Mouse (Mus musculus): Measurements from ENCODE around the gene Gpr141. TPM values are rescaled to one million over a fixed set of nuclear protein-coding genes. Genes with fewer than 3 reads are reported as not detected.

Gene Gpr141
- polyA plus RNA-seq, 1 experiment from 2014 or later, result 0.46 TPM

GRCm38 (mm10) chr13:19767202-19767601 is 56.9 kb downstream of the Gpr141 start:
- no peak overlapping the region for H3K4me2 ChIP-seq (replicated peaks; ENCODE audit: low read depth, low read length)
- H3K9me3 ChIP-seq (ENCODE audit: control insufficient read depth, low read depth, low read length), result no peaks in the 10 kb centered on the region
- no peaks in the 10 kb centered on the region for H3K36me3 ChIP-seq (ENCODE audit: control insufficient read depth, insufficient read depth, low read length)
- H3K27me3 ChIP-seq (ENCODE audit: control insufficient read depth, insufficient read depth, low read length), result no peaks in the 10 kb centered on the region
- WGBS, result 73% methylated on average over 2 of the region's 2 CpGs
- ATAC-seq (ENCODE audit: insufficient number of reproducible peaks, insufficient read depth, low FRiP score, low read depth), result no peak
- no peak overlapping the region for H3K27ac ChIP-seq (ENCODE audit: low read length)
- no peak overlapping the region for H3K4me3 ChIP-seq (ENCODE audit: low read depth, low read length)
- H3K4me1 ChIP-seq (ENCODE audit: control insufficient read depth, insufficient read depth, low read length), result no peaks in the 10 kb centered on the region
- no peak overlapping the region for H3K9ac ChIP-seq (replicated peaks; ENCODE audit: low read depth, low read length)

- H3K9ac ChIP-seq (replicated peaks; ENCODE audit: low read depth, low read length), result no peak overlapping the region
- H3K36me3 ChIP-seq (ENCODE audit: control insufficient read depth, insufficient read depth, low read length), result no peaks in the 10 kb centered on the region
- H3K27me3 ChIP-seq (ENCODE audit: control insufficient read depth, insufficient read depth, low read length), result no peaks in the 10 kb centered on the region
- no peaks in the 10 kb centered on the region for H3K4me1 ChIP-seq (ENCODE audit: control insufficient read depth, insufficient read depth, low read length)
- no peak overlapping the region for H3K4me3 ChIP-seq (ENCODE audit: low read depth, low read length)
- 86% methylated on average over 4 of the region's 4 CpGs for WGBS
- no peaks in the 10 kb centered on the region for H3K9me3 ChIP-seq (ENCODE audit: control insufficient read depth, low read depth, low read length)
- ATAC-seq (ENCODE audit: insufficient number of reproducible peaks, insufficient read depth, low FRiP score, low read depth), result no peak
- H3K4me2 ChIP-seq (replicated peaks; ENCODE audit: low read depth, low read length), result no peak overlapping the region
- H3K27ac ChIP-seq (ENCODE audit: low read length), result no peak overlapping the region
Observed at GRCm38 (mm10) chr13:19764276-19764675, 59.8 kb downstream of the Gpr141 start.

DNA sequence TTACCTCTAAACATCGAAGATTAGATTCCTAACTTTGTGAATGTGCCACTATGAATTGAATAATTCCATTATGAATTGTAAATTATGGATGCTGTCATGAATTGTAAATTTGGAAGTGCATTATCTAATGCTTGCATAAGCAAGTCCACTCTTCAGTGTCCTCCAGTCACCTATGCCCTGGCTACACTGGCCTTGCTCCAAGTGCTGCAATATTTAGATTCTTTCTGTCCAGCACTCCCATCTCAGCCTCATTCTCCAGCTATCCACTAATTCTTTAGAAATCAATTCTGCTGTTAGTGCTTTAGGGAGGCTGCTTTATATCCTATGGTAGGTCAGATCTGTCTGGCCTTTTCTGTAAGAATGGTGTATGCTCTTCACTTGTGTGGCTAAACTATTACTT is 60.8 kb downstream of the Gpr141 start:
- no peak overlapping the region for H3K9ac ChIP-seq (replicated peaks; ENCODE audit: low read depth, low read length)
- no peak overlapping the region for H3K4me3 ChIP-seq (ENCODE audit: low read depth, low read length)
- H3K9me3 ChIP-seq (ENCODE audit: control insufficient read depth, low read depth, low read length), result no peaks in the 10 kb centered on the region
- H3K4me2 ChIP-seq (replicated peaks; ENCODE audit: low read depth, low read length), result no peak overlapping the region
- 81% methylated on average over 1 of the region's 1 CpGs for WGBS
- H3K27me3 ChIP-seq (ENCODE audit: control insufficient read depth, insufficient read depth, low read length), result no peaks in the 10 kb centered on the region
- no peaks in the 10 kb centered on the region for H3K4me1 ChIP-seq (ENCODE audit: control insufficient read depth, insufficient read depth, low read length)
- no peak overlapping the region for H3K27ac ChIP-seq (ENCODE audit: low read length)
- no peak for ATAC-seq (ENCODE audit: insufficient number of reproducible peaks, insufficient read depth, low FRiP score, low read depth)
- no peaks in the 10 kb centered on the region for H3K36me3 ChIP-seq (ENCODE audit: control insufficient read depth, insufficient read depth, low read length)

DNA sequence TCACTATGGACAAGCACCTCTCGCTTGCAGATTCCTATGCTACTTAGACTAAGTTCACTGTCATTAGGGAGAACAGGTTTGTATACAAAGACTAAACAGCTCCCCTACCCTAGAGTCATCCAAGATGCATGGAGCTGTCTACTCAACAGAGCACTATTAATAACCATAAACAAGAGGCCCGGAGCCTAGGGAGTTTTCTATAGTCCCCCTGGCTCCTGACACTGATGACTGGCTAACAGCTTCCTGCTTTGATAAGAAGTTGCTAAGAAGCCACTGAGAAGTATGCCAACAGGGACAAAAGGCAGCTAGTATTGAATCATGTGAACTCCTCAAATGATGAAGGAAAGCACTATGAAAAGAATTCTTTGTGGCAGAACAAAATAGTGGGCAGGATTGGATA is 78.3 kb downstream of the Gpr141 start:
- WGBS, result 39% methylated on average over 2 of the region's 2 CpGs
- ATAC-seq (ENCODE audit: insufficient number of reproducible peaks, insufficient read depth, low FRiP score, low read depth), result no peak
- H3K9me3 ChIP-seq (ENCODE audit: control insufficient read depth, low read depth, low read length), result no peaks in the 10 kb centered on the region
- H3K4me3 ChIP-seq (ENCODE audit: low read depth, low read length), result no peak overlapping the region
- no peak overlapping the region for H3K9ac ChIP-seq (replicated peaks; ENCODE audit: low read depth, low read length)
- no peaks in the 10 kb centered on the region for H3K27me3 ChIP-seq (ENCODE audit: control insufficient read depth, insufficient read depth, low read length)
- no peak overlapping the region for H3K27ac ChIP-seq (ENCODE audit: low read length)
- H3K4me1 ChIP-seq (ENCODE audit: control insufficient read depth, insufficient read depth, low read length), result no peaks in the 10 kb centered on the region
- no peak overlapping the region for H3K4me2 ChIP-seq (replicated peaks; ENCODE audit: low read depth, low read length)
- no peaks in the 10 kb centered on the region for H3K36me3 ChIP-seq (ENCODE audit: control insufficient read depth, insufficient read depth, low read length)

DNA sequence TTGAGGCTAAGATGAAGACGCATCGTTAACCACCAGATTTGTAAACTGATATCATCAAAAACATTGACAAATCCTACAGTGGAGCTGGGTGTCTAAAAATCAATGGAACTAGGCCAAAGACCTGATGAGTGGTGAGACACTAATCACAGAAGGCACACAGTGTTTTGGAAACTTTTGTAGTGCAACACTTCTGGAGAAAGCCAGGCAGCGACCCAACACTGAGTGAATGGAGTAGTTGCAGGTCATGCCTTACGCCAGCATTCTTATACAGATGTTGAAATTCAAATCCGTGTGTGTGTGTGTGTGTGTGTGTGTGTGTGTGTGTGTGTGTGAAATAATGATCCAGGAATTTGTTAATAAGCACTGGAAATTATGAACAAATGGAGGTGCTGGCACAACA is 79.5 kb downstream of the Gpr141 start:
- Histone ChIP-seq H3K4me2 (replicated peaks; ENCODE audit: low read depth, low read length) (no peak overlapping the region), H3K36me3 (ENCODE audit: control insufficient read depth, insufficient read depth, low read length) (no peaks in the 10 kb centered on the region), H3K9ac (replicated peaks; ENCODE audit: low read depth, low read length) (no peak overlapping the region), H3K27me3 (ENCODE audit: control insufficient read depth, insufficient read depth, low read length) (no peaks in the 10 kb centered on the region), H3K4me3 (ENCODE audit: low read depth, low read length) (no peak overlapping the region), H3K4me1 (ENCODE audit: control insufficient read depth, insufficient read depth, low read length) (no peaks in the 10 kb centered on the region), H3K27ac (ENCODE audit: low read length) (no peak overlapping the region), H3K9me3 (ENCODE audit: control insufficient read depth, low read depth, low read length) (no peaks in the 10 kb centered on the region)
- WGBS, result 88% methylated on average over 5 of the region's 5 CpGs
- no peak for ATAC-seq (ENCODE audit: insufficient number of reproducible peaks, insufficient read depth, low FRiP score, low read depth)

GRCm38 (mm10) chr13:19734597-19734996 is 89.5 kb downstream of the Gpr141 start:
- no peaks in the 10 kb centered on the region for H3K4me1 ChIP-seq (ENCODE audit: control insufficient read depth, insufficient read depth, low read length)
- 94% methylated on average over 5 of the region's 5 CpGs for WGBS
- no peaks in the 10 kb centered on the region for H3K27me3 ChIP-seq (ENCODE audit: control insufficient read depth, insufficient read depth, low read length)
- no peak overlapping the region for H3K4me2 ChIP-seq (replicated peaks; ENCODE audit: low read depth, low read length)
- H3K4me3 ChIP-seq (ENCODE audit: low read depth, low read length), result no peak overlapping the region
- no peaks in the 10 kb centered on the region for H3K9me3 ChIP-seq (ENCODE audit: control insufficient read depth, low read depth, low read length)
- no peak overlapping the region for H3K27ac ChIP-seq (ENCODE audit: low read length)
- H3K36me3 ChIP-seq (ENCODE audit: control insufficient read depth, insufficient read depth, low read length), result no peaks in the 10 kb centered on the region
- no peak for ATAC-seq (ENCODE audit: insufficient number of reproducible peaks, insufficient read depth, low FRiP score, low read depth)
- no peak overlapping the region for H3K9ac ChIP-seq (replicated peaks; ENCODE audit: low read depth, low read length)

- no peak overlapping the region for H3K27ac ChIP-seq (ENCODE audit: low read length)
- no peak for ATAC-seq (ENCODE audit: insufficient number of reproducible peaks, insufficient read depth, low FRiP score, low read depth)
- no peak overlapping the region for H3K4me3 ChIP-seq (ENCODE audit: low read depth, low read length)
- no peaks in the 10 kb centered on the region for H3K4me1 ChIP-seq (ENCODE audit: control insufficient read depth, insufficient read depth, low read length)
- no peak overlapping the region for H3K4me2 ChIP-seq (replicated peaks; ENCODE audit: low read depth, low read length)
- 70% methylated on average over 2 of the region's 2 CpGs for WGBS
- H3K36me3 ChIP-seq (ENCODE audit: control insufficient read depth, insufficient read depth, low read length), result no peaks in the 10 kb centered on the region
- H3K9ac ChIP-seq (replicated peaks; ENCODE audit: low read depth, low read length), result no peak overlapping the region
- H3K27me3 ChIP-seq (ENCODE audit: control insufficient read depth, insufficient read depth, low read length), result no peaks in the 10 kb centered on the region
- no peaks in the 10 kb centered on the region for H3K9me3 ChIP-seq (ENCODE audit: control insufficient read depth, low read depth, low read length)
Observed at GRCm38 (mm10) chr13:19730826-19731225, 93.2 kb downstream of the Gpr141 start.

DNA sequence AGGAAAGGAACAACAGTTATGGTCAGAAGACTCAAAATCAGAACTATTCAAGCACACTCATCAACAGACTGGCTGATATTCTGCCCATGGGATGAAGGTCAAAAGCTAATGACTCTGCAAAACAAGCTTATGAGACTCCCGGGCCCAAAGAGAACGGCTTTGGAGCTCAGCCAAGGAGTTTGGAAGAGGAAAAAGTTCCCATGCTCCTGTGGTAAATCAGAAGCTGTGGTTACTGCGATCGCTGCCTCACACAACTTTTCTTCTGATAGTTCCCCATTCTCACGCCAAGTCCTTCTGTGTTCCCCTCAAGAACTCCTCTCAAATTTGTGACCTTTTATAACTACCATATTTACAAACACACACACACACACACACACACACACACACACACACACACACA is 105.1 kb downstream of the Gpr141 start:
- H3K4me1 ChIP-seq (ENCODE audit: control insufficient read depth, insufficient read depth, low read length), result no peaks in the 10 kb centered on the region
- H3K4me3 ChIP-seq (ENCODE audit: low read depth, low read length), result no peak overlapping the region

DNA sequence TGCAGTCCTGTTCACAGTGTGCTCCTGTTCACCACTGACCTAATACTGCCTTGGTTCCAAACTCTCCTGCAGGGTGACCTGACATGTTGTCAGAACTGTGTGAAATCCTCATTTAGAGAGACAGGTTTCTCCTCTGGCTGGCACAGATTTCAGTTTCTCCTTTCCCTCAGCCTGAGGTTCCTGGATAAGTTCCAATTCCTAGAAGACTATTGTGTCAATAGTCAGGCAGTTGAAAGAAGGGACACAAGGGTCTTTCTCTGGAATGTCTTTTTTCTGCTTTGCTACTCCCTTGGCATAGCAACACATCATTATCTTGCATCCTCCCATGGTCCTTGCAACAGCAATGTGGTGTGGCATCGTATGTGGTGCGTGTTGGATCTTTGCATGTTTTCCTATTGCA is 106.9 kb downstream of the Gpr141 start:
- WGBS, result 78% methylated on average over 2 of the region's 2 CpGs
- H3K27me3 ChIP-seq (ENCODE audit: control insufficient read depth, insufficient read depth, low read length), result no peaks in the 10 kb centered on the region
- no peak overlapping the region for H3K9ac ChIP-seq (replicated peaks; ENCODE audit: low read depth, low read length)
- H3K4me1 ChIP-seq (ENCODE audit: control insufficient read depth, insufficient read depth, low read length), result no peaks in the 10 kb centered on the region
- H3K36me3 ChIP-seq (ENCODE audit: control insufficient read depth, insufficient read depth, low read length), result no peaks in the 10 kb centered on the region
- no peak overlapping the region for H3K27ac ChIP-seq (ENCODE audit: low read length)
- ATAC-seq (ENCODE audit: insufficient number of reproducible peaks, insufficient read depth, low FRiP score, low read depth), result no peak
- H3K4me2 ChIP-seq (replicated peaks; ENCODE audit: low read depth, low read length), result no peak overlapping the region
- no peak overlapping the region for H3K4me3 ChIP-seq (ENCODE audit: low read depth, low read length)
- no peaks in the 10 kb centered on the region for H3K9me3 ChIP-seq (ENCODE audit: control insufficient read depth, low read depth, low read length)

More for the DNA sequence above, 105.1 kb downstream of the Gpr141 start:
- no peak for ATAC-seq (ENCODE audit: insufficient number of reproducible peaks, insufficient read depth, low FRiP score, low read depth)
- no peak overlapping the region for H3K27ac ChIP-seq (ENCODE audit: low read length)
- H3K4me2 ChIP-seq (replicated peaks; ENCODE audit: low read depth, low read length), result no peak overlapping the region
- no peaks in the 10 kb centered on the region for H3K9me3 ChIP-seq (ENCODE audit: control insufficient read depth, low read depth, low read length)
- H3K27me3 ChIP-seq (ENCODE audit: control insufficient read depth, insufficient read depth, low read length), result no peaks in the 10 kb centered on the region
- no peak overlapping the region for H3K9ac ChIP-seq (replicated peaks; ENCODE audit: low read depth, low read length)
- H3K36me3 ChIP-seq (ENCODE audit: control insufficient read depth, insufficient read depth, low read length), result no peaks in the 10 kb centered on the region
- WGBS, result 53% methylated on average over 5 of the region's 5 CpGs
